Mouse (Mus musculus): Measurements from ENCODE around the gene Dennd4a.

Dennd4a gene

GRCm38 (mm10) chr9:64925771-64926170, 114.6 kb downstream of the Dennd4a start:
- no peak for DNase-seq

- no peak for DNase-seq
Measured at GRCm38 (mm10) chr9:64926201-64926991, 115.3 kb downstream of the Dennd4a start.

- DNase-seq, result no peak
Measured at GRCm38 (mm10) chr9:64930256-64930655, 119.1 kb downstream of the Dennd4a start.

GRCm38 (mm10) chr9:64931751-64932610, 120.8 kb downstream of the Dennd4a start:
- no peak for DNase-seq

GRCm38 (mm10) chr9:64934015-64934754, 123.0 kb downstream of the Dennd4a start:
- peak; percentile 66 for DNase-seq

GRCm38 (mm10) chr9:64936508-64936907, 125.4 kb downstream of the Dennd4a start:
- DNase-seq, result peak; percentile 78

- no peak for DNase-seq
Measured at GRCm38 (mm10) chr9:64937491-64937890, 126.4 kb downstream of the Dennd4a start.

GRCm38 (mm10) chr9:64938535-64938934, 127.4 kb downstream of the Dennd4a start:
- DNase-seq, result no peak

- DNase-seq, result no peak
Measured at GRCm38 (mm10) chr9:64939281-64939680, 128.1 kb downstream of the Dennd4a start.

GRCm38 (mm10) chr9:64939790-64940189, 128.7 kb downstream of the Dennd4a start:
- DNase-seq, result no peak

GRCm38 (mm10) chr9:64940731-64941346, 129.7 kb downstream of the Dennd4a start:
- DNase-seq, result no peak

GRCm38 (mm10) chr9:64941650-64942049, 130.5 kb downstream of the Dennd4a start:
- no peak for DNase-seq

- no peak for DNase-seq
Measured at GRCm38 (mm10) chr9:64943997-64944396, 132.9 kb downstream of the Dennd4a start.

GRCm38 (mm10) chr9:64947483-64948095, 136.4 kb downstream of the Dennd4a start:
- DNase-seq, result no peak

GRCm38 (mm10) chr9:64951161-64951657, 140.1 kb downstream of the Dennd4a start, which contains the start of gene Slc24a1:
Gene Slc24a1, minus strand, starts transcription at chr9:64951607.
- DNase-seq, result no peak

GRCm38 (mm10) chr9:64952055-64952454, 140.9 kb downstream of the Dennd4a start:
- no peak for DNase-seq

GRCm38 (mm10) chr9:64953190-64953589, 142.1 kb downstream of the Dennd4a start:
- DNase-seq, result no peak

- DNase-seq, result peak; percentile 72
Measured at GRCm38 (mm10) chr9:64956337-64956736, 145.2 kb downstream of the Dennd4a start.

- DNase-seq, result no peak
Measured at GRCm38 (mm10) chr9:64957276-64957675, 146.1 kb downstream of the Dennd4a start.

GRCm38 (mm10) chr9:64960117-64960977, 149.2 kb downstream of the Dennd4a start, which contains the start of gene Ints14:
Gene Ints14, plus strand, starts transcription at chr9:64960905.
- DNase-seq, result peak; percentile 98

- DNase-seq, result no peak
Measured at GRCm38 (mm10) chr9:64960978-64961320, 149.8 kb downstream of the Dennd4a start.
